Mouse (Mus musculus): ENCODE results near the gene Olfr263.
"Not testable (repeated sequence)": the region's sequence is repeated elsewhere in the genome, so short reads cannot be mapped to it uniquely, and the experiment has no call there.

GRCm38 (mm10) chr13:21129339-21129738, at the start of gene Olfr263:
- not testable (repeated sequence) for TF ChIP-seq CTCF (IDR thresholded peaks at IDR 0.05; ENCODE audit: low read depth, low read length); POLR2A (IDR thresholded peaks at IDR 0.05; ENCODE audit: insufficient read depth, low read length); EP300 (IDR thresholded peaks at IDR 0.05; ENCODE audit: insufficient read depth, low read depth, low read length)
